Mouse (Mus musculus) heart, adult 8-10 months (tissue): ENCODE results near the gene Thpo. TPM values are rescaled to one million over a fixed set of nuclear protein-coding genes. Genes with fewer than 3 reads are reported as not detected.

Experiments
- DNase-seq: peaks from one replicate; pipeline ENCODE4 v3.0.0; 2022; ENCODE audit warnings: low spot score
- total RNA-seq, 4 experiments: library from RNA; stranded (reverse); gene quantifications; 2 replicates each; pipeline ENCODE4 v1.2.4; 2022

Gene Thpo
- total RNA-seq, 4 experiments from 2014 or later, result 0.27 to 0.31 (median 0.28) TPM; not detected in 1

DNA sequence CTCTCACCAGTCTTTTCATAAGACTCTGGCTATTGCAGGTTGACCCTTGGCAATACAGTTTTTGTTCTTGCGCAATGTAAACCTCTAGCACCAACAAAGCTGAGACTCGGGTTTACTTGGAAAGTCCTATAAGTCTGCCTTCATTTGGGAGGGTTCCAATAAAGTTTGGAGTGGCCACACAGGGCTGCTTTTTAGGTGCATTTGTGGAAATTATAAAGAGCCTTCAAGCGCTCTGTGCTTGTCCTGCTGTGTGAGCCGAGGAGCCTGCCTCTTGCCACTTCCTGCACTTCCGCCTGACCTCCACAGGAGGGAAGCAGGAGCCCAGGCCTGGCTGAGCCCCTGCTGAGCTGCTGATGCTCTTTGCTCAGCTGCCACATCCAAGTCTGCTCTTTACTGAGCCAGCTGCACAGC, 10.0 kb downstream of the Thpo start:
- peak; percentile 44 for DNase-seq

GRCm38 (mm10) chr16:20723247-20723646, 11.1 kb downstream of the Thpo start:
- DNase-seq, result no peak

DNA sequence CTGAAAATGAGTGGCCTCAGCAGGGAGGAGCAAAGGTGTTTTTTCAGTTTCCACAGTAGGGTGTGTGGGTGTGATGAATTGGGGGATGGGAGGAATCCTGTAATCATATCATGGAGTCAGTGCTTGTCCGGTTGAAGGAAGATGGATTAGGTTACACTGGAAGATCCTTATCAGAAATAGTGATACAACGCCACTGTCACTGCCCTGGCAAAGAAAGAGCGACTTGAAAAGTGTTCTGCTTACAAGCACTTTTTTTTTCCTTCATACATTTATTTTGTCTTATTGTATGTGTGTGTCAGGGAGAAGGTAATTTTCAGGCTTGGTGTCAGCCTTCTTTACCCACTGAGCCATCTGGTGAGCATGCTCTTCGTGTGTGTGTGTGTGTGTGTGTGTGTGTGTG, 11.6 kb downstream of the Thpo start:
- no peak for DNase-seq

DNA sequence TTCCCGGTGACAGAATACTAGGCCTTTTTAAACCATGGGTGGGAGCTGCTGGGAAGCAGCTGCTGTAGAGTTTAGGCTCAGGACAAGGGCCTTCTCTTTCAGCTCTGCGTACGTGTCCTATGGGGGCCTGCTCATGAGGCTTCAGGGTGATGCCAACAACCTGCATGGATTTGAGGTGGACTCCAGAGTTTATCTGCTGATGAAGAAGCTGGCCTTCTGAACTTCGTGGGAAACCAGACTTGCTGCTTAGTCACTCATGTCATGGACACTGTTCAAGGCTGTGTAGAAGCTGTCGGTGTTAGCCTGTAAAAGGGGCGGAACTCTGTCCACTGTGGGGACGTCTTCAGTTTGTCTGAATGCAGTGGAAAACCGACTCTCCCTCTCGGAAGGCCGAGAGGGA, 12.5 kb downstream of the Thpo start:
- no peak for DNase-seq

DNA sequence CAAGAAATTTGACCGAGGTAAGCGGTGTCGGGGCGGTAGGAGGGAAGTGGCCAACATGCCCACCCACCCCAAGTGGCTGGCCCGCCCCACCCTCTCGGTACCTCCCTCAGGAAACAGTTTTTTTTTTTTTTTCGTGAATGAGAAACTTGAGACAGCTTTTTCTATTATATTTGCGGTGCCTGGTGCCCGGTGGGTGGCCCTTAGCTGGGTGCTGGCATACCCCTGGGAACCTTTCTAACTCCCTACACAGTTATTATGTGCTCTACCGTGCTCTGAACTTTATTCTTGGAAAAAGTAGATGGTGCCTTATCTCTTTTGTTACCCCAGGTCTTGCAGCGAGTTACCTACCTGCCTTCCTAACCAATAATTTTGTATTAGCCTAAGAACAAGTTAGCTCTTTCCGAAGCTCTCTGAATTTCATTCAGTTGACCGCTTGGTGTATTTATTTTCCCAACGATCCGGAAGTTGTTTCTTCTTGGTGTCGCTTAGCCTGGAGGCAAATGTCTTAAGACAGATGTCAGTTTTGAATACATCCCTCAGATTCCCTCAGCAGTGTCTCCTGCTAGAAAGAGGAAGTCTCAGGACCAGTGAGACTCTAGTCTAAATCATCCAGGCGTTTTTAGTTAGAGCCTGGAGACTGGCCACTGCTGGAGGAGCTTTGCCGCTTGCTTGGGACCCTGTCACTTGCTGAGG, 16.2 kb downstream of the Thpo start:
- no peak for DNase-seq

DNA sequence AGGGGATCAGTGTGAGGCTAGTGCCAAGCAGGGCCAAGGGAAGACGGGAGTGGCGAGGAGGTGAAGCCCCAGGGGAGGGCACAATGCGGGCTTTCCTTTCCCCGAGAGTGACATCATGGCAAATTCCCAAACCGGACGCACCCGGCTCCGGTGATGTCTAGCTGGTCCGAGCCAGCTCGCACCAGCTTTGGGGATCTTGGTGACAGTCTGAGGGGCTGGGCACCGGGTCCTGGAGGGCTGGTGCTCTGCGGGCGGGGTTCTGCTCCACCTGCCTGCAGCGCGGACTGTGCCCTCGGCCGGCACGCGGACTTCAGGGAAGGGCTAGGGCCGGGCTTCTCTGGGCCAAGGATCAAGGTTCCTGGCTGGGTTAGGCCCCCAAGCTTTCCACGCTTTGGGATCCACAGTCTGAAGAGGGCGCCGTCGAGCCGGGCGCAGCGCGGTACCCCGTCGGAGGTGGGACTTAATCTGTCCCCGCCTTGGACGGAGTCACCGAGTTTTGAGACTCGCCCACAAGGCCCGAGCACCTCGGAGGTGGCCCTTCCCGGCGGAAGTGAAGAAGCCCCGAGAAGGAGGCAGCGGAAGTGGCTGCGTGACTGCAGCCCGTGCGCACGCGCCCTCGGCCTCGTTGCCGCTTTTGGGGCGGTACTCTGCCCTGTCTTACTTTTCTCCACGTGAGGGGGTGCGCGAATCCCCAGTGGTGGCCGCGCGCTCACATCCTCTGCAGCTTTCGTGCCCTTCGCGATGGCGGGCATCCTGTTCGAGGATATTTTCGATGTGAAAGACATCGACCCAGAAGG, 16.9 kb downstream of the Thpo start, which contains the start of the genes Polr2h and Clcn2:
TSS of gene Polr2h (plus strand) at position 485 of the 797 bp plus-strand sequence.
TSS of gene Clcn2 (minus strand) at position 566 of the 797 bp plus-strand sequence.
- peak; percentile 98 for DNase-seq

DNA sequence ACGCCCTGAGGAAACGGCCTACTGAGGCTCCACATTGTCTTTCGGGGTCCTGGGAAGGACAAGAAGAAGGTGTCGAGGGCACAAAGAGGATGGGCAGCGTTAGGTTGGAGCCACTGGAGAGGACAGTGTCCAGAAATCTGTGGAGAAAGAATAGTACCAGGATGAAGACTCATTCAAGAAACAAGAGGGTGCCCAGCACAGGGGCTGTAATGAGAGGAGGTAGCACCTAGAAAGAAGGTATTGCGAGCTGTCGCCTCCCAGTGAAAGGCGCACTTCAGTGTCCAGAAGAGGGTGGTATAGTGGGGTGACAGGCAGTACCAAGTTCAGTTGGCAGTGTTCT, 17.5 kb downstream of the Thpo start:
- DNase-seq, result no peak

DNA sequence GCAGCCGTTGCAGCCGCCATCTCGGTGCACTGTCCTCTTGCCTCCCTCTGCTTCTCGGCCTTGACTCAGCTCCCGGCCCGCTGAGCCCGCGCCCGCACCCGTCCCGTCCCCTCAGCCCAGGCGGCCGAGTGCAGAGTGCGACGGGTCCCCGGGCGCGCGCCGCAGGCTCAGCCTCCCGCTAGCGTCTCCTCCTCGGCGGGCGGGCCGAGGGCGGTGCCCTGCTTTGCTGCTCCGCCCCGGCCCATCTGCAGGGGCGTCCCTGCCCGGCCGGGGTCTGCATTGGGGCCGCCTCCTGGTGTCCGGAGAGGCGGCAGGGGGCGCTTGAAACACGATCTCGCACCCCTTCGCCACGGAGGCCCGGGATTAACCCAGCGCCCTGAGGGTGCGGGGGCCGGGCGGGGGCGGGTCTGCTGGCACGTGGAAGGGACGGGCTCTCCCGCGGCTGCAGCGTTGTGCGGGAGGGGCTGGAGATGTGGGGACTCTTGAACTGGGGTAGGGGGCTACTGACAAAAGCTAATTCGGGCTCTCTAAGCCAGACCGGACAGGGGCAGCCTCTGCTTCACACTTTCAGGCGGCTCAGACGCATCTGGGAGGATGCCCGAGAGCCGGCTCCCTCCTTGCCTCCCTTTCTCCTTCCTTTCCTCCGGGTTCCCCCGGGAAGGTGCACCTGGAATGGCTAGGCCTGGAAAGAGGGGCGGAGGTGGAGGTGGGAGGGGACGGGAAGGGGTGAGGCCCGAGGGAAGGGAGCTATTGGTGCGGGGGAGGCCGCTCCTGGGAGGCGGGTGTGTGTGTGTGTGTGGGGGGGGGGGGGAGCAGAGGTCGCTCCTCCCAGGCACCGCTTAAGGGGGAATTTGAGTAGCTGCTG, 18.1 kb downstream of the Thpo start:
- peak; percentile 67 for DNase-seq

DNA sequence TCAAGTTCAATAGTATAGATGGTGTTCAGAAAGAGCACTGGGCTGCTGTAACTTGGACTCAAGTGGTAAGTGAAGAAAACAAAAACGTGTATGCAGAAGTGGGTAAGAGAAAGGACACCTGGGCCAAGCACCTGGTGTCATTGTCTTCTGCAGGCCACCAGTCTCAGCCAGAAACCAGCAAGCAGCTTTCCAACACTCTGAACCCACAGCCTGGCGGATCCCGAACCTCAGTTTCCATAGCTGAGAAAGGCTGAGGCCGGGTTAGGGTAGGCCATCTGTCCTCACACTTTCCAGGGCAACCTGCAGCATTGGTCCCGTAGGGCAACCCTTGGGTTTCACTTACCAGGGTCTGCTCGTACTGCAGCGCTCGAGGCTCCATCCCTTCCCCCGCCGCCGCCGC, 18.7 kb downstream of the Thpo start:
- DNase-seq, result no peak

- DNase-seq, result no peak
These were observed 19.1 kb downstream of the Thpo start for GRCm38 (mm10) chr16:20715161-20715560.

- DNase-seq, result no peak
These were observed 19.8 kb downstream of the Thpo start for GRCm38 (mm10) chr16:20714307-20715080.

DNA sequence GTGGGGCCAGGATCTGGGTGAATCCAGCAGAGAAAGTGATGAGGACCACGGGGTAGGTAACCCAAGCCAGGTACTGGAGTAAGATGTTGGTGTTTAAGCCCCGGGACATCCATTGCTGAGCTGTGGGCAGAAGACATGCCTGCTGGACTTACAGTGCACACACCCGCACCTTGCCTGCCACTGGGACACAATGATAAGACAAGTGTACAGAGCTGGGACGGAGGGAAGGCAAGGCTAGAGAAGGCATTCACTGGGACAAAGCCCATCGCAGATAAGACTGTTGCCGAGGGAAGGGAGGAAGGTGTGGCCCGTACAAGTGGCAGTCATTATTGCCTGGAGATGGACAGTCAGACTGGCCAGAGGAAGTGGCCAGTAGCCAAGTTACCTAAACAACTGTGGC, 21.4 kb downstream of the Thpo start:
- no peak for DNase-seq

GRCm38 (mm10) chr16:20712190-20712589, 22.1 kb downstream of the Thpo start:
- DNase-seq, result no peak

GRCm38 (mm10) chr16:20710810-20711209, 23.5 kb downstream of the Thpo start:
- DNase-seq, result no peak

GRCm38 (mm10) chr16:20710370-20710769, 23.9 kb downstream of the Thpo start:
- no peak for DNase-seq

DNA sequence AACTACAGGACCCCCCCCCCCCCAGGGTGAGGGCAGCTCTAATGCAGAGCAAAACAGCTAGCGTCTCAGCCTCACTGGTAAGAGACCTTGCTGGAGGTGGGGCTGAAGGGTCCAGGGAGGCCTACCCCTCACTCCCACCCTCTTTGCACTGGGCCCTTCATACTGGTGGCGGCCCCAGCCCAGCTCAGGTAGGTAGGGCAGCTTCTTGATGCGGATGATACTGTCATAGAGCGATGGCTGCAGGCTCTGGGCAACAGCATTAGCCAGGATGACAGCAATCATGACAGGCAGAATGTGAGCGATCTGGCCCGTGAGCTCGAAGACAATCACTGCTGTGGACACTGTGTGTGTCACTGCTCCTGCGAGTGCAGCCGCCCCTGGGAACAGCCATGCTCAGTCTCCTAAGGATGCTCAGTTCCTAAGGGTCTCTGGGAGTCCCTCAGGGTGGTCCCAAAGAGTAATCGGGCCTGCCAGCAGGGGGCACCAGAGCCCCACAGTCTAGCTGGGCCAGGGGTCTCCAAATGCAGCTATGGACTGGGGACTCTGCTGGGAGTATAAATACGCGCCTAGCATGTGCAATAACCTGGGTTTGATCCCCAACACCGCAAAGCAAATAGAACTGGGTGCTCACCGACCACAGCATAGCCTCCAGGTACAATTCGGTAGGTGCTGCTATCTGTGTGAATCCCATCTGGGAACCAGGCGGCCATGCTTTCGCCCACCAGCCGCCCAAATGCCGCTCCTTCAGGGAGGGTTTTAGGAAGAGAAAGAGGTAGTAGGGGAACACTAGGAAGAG, 25.2 kb downstream of the Thpo start:
- no peak for DNase-seq

DNA sequence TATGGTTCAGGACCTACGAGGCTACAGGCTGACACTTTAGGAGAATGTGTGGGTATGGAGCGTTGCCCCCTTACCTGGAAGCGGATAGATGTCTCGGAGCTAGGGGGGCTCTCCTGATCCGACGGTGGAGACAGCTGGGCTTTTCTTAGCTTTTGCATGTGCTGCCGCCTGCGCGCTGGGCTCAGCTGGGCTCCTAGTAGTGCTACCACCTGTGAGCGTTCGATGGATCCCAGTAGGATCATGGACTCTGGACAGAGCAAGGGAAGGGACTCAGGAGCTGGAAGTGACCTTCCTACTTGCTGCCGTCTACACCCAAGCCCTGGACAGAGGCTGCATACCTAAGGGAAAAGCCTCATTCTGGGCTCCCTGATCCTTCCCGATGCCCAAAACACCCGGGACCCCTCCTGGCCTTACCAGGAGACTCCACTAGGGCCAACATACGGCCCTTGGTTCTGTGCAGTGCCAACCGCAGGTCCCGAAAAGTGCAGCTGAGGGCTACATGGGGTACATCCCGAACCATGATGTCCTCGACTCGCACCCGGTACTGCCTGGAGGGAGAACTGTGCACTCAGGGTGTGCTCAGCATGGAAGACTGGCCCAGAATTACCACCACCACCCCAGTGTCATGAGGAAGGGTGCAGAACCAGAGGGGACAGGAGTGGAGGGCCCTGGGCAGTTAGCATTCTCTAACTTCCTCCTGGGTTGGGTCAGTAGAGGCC, 25.9 kb downstream of the Thpo start:
- DNase-seq, result no peak

DNA sequence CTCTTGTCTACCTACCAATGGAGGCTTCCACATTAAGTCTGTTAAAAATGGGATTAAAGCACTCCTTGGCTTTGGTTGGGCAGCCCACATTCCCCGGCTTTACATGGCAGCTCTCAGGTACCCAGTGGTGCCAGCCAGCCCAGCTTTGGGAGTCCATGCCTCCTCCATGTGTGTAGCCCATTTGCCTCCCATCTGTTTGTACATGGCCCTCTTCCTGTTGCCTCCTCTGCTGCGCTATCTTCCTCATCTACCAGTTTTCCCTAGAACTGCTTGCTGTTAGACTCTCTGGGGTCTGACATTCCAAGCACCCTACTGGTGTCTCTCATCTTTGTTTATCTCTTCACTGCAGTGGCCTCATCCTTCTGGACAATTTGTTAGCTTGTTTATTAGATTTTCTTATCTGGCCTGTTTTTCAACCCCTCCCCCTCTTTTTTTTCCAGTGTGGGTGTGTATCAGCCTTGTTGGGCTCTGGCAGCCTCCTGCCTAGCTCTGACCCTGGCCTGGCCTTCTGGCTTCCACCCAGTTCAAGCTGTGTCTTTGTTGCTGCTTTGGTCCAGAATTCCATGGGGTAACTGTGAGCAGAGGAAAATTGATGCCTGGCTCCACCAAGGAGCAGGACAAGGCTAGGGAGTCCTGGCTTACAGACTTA, 27.8 kb downstream of the Thpo start:
- DNase-seq, result no peak

DNA sequence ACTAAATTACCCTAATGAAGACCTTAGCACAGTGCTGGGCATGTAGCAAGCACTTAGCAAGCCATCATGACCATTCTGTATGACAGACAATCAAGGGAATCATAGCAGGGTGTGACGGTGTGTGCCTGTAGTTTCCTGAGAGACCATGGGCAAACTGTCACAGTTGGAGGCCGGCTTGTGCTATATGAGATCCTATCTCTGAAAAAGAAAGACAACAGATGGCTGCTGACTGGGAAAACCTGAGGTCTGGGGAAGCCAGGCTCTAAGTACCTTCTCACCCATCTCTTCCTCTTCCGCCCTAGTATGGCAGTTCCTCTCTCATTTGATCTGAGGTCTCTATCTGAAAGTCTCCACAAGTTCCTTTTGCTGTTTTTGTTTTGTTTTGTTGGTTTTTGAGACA, 28.5 kb downstream of the Thpo start:
- no peak for DNase-seq
